Mouse (Mus musculus): ENCODE measurements around the gene Tal1.

The Tal1 gene

DNA sequence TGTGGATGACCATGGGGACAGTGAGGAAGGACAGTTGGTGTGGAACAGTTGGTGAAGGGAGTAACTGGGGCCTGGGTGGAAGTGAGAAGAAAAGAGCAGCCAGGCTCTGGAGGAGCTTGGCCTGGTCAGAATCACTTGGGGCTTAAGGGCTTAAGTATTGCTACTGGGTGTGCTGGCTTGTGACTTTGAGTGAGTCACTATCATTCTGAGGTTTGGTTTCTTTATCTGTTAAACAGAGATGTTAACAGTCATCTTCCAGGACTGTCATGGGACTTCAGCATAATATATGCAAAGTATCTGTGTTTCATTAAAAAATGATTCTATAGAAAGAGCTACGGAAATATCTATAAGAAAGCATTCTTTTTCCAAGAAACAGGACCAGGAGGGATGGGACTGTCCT lies 18.6 kb downstream of the Tal1 start:
- no peak for DNase-seq

DNA sequence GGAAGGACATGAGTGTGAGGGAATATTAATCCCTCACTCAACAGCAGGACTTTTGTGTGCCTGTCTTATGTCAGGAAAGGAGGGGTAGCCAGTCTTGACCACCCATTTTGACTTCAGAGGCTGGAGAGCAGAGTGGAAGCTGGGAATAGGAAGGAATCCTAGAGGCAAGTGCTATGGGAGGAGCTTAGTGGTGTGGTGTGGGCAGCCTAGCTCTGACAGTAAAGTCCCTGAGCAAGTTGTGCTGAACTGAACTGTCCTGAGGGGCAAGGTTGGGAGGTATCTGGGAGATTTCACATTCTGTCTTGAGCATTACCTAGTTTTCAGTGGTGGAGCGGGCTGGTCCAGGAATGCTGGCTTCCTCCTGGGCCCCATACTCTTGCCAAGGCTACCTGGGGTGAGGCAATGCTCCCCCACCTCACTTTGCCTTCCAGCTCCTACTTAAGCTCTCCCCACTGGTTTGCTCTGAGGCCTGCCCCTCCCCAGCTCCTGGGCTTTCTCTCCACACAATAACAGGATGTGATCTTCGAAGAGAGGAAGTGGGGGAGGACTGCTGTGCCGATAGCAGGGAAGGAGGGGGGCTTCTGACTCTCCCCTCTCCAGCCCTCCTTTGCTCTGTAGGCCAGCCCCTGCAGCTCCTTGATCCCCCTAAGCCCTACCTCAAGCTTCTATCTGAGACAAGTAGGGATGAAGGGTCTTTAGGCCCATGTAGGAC lies 19.1 kb downstream of the Tal1 start:
- no peak for DNase-seq

DNA sequence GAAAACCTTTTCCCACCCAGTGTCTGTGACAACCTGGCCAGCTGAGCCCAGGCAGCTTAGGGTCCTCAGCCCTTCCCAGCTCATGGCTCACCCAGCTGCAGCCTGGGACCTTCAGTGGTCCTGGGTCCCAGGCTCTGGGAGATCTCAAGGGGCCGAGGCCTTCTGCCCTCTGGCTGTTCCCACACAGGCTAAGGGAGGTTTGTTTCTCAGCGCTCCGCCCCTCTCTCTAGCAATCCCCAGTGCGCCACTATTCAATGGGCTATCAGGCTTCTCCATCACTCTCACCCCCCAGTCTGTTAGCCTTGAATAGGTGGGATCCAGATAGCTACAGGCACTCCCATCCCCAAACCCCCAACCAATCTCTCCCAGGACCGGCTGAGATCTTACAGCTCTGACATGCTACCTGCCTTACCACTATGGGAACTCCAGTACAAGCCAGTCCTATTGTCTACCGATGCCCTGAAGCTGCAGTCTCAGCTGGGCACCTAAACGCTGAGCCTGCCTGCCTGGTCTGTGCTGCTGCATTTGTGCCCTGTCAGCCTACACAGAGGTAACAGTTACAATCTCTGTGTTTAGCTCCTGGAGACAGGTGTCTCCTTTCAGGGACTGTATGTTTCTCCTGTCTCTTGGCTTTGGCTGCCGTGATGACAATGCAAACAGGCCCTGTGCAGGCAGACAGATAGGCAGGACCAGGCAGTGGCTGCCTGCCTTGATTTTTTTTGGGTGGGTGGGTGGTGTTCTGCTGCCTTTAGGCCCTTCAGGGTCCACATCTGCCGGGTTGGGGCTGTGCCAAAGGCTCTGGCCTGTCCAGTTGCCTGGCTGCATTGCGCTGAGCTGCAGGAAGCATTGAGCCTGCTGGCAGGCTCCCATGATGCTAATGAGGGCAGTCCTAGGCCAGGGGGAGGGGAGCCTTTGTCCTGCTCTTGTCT lies 22.9 kb downstream of the Tal1 start:
- DNase-seq = no peak

- DNase-seq = no peak
Measured at GRCm38 (mm10) chr4:115079821-115080349, 23.7 kb downstream of the Tal1 start.

GRCm38 (mm10) chr4:115083031-115083430 lies 26.8 kb downstream of the Tal1 start:
- no peak for DNase-seq

DNA sequence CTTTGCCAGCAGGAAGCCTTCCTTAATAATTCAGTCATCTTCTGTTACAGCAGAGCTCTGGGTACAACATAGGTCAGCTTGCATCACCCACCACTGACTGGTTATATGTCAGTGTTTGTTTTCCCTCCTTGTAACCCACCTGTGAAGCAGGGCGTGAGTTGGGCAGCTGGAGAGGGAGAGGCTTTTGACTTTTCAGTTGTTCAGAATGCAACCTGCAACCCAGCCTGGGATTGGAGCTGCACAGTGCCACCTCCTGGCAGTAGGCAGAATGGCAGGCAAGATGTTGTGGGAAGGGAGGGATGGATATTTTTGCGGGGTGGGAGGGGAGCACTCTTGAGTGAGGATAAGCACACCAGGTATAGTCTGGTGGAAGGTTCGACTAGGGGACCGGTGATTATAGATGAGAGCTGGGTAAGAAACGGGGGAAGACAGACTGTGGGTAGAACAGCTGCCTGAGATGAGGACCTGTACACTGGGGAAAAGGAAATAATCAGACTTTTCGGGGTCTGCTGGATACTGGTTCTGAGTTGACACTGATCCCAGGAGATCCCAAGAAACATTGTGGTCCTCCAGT lies 29.4 kb downstream of the Tal1 start:
- DNase-seq = no peak

- no peak for DNase-seq
Measured at GRCm38 (mm10) chr4:115086257-115086656, 30.0 kb downstream of the Tal1 start.

DNA sequence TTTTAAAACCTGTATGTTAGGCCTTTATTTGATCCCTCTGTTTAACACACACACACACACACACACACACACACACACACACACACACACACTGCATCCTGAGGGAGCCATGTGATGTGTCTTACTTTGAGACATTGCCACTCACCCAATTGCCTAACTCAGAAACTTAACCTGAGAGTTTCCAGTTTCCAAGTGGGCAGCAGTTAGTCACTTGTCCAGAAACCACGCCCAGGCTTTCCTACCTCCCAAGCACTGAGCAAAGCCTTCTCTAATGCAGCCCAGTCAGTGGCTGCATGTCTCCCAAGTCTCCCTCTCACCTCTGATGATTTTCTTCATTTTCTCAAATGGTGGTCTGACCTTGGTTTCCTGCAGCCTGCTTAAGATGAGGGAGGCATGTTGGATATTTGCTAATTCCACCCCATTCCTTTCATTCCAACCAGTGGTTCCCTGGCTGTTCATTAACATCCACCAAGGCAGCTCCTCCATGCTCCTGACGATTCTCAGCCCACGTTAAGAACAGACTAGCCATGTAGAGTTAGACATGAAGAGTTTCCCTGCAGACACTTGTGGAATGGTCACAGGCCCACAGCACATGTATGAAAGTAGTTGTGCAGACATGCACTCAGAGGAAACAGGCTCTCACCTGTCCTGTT lies 30.7 kb downstream of the Tal1 start:
- DNase-seq = no peak

DNA sequence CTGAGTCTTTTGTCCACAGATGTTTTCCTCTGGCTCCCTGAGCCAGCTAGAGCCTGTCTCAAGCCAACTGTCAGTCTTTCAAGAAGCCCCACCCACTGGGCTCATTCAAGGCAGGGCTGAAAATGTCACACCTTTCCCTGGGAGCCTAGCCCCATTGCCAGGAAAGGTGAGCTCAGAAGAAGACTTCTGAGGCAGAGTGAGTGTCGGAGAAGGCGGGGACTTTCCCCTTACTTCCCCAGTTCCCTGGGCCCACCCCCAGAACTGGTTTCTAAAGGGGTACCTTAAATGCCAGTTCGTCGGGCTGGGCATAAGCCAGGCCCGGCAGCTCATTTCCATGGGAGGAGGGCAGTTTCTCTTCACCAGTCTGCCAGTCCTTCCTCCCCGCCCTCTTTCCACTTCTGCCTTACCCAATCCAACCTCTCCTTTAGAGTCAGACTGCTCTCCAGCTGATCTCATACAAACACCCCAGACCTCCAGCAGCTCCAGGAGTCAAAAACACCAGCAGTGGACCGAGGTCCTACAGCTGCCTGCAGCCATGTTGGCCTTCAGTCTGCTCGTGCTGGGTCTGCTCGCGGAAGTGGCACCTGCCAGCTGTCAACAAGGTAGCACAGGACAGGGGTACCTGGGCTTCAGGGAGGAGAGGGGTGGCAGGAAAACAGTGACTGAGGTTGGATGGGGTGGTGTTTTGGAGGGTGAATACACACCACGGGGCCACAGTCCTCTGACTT lies 32.5 kb downstream of the Tal1 start, which contains the start of gene Pdzk1ip1:
Gene Pdzk1ip1, plus strand, starts transcription at position 98 of the 728 bp plus-strand sequence.
- DNase-seq = no peak

GRCm38 (mm10) chr4:115090592-115090991 lies 34.4 kb downstream of the Tal1 start:
- DNase-seq = no peak

GRCm38 (mm10) chr4:115091806-115092205 lies 35.6 kb downstream of the Tal1 start:
- no peak for DNase-seq

GRCm38 (mm10) chr4:115093331-115093864 lies 37.2 kb downstream of the Tal1 start:
- no peak for DNase-seq

GRCm38 (mm10) chr4:115094056-115094455 lies 37.8 kb downstream of the Tal1 start:
- DNase-seq = no peak

DNA sequence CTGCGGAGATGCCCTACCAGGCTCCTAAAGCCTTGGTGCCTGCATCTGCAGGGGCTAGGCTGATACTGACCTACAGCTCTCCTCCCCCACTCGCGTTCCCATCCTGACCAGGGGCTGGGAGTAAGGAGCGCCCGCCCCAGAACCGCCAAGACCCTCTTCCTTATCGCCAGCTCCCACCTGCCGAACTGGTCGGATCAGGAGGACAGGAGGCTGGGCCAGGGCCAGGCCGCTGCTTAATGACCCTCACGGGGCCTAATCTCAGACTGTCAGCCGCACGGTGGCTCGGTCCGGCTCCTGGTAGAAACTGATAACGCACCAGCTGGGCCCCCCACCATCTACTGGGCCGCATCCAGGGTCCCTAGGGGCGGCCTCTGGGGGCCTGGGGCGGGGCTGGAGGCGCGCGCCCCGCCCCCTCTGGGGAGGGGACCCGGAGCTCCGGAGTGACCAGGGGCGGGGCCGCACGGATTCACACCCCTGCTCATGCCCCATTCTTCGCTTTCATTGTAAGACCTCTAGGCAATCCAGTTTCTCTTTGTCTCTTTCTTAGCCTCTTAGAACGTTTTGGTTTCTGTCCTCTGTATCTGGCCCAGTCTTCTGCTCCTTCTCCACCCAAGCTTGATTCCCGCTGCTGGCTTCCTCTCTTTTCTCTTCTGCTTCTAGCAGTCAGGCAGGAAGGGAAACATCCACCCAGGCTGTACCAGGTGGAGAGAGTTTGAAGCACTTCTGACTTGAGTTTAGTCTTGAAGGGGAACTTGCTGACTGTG lies 39.6 kb downstream of the Tal1 start:
- DNase-seq = no peak

- no peak for DNase-seq
Measured at GRCm38 (mm10) chr4:115096435-115097145, 40.4 kb downstream of the Tal1 start.

GRCm38 (mm10) chr4:115097146-115097496 lies 40.9 kb downstream of the Tal1 start:
- no peak for DNase-seq

GRCm38 (mm10) chr4:115101682-115102081 lies 45.5 kb downstream of the Tal1 start:
- peak; percentile 30 for DNase-seq

GRCm38 (mm10) chr4:115103510-115103909 lies 47.3 kb downstream of the Tal1 start:
- DNase-seq = no peak

DNA sequence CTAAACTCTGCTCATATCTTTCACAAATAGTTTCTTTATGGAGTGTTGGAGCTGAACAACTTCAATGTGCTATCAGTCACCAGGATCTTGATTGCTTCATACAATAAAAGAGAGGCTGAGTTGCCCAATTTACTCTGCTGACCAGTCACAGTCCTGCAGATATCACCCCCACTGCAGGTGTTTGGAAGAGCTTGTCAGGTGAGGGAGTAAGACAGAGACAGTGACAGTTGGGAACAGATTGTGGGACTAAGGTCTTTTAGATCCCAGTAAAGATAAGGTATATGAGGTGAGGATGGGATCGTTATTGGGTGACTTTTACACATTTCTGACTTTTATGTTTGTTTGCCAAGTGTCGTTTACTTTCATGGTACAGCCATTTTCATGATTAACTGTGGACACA lies 54.9 kb downstream of the Tal1 start:
- DNase-seq = no peak

GRCm38 (mm10) chr4:115113266-115113665 lies 57.0 kb downstream of the Tal1 start:
- DNase-seq = no peak

All from cerebellum, adult 11 months (tissue).